Mouse (Mus musculus) ES-Bruce4 (cell line): ENCODE measurements around the gene Sf3b3. TPM values are rescaled to one million over a fixed set of nuclear protein-coding genes. Genes with fewer than 3 reads are reported as not detected.
"Not testable (repeated sequence)": the region's sequence is repeated elsewhere in the genome, so short reads cannot be mapped to it uniquely, and the experiment has no call there.

Experiments
- H3K27ac ChIP-seq: 2 replicates; pipeline ENCODE4 v1.5.1; 2012; ENCODE audit warnings: low read length, inconsistent platforms; ENCODE audit not compliant: insufficient read depth
- H3K27me3 ChIP-seq: 2 replicates; pipeline ENCODE4 v1.6.1; 2012; ENCODE audit warnings: mild to moderate bottlenecking, low read length, inconsistent platforms; ENCODE audit not compliant: control insufficient read depth, poor library complexity, insufficient read depth, severe bottlenecking
- H3K36me3 ChIP-seq: 2 replicates; pipeline ENCODE4 v1.6.1; 2012; ENCODE audit warnings: inconsistent platforms, mild to moderate bottlenecking, low read length, moderate library complexity; ENCODE audit not compliant: control insufficient read depth, poor library complexity, insufficient read depth, severe bottlenecking
- H3K4me1 ChIP-seq: one replicate; pipeline ENCODE4 v1.8.1; 2011; ENCODE audit warnings: low read length; ENCODE audit not compliant: control insufficient read depth, insufficient read depth
- H3K4me3 ChIP-seq: 2 replicates; pipeline ENCODE4 v1.5.1; 2011; ENCODE audit warnings: low read depth, mild to moderate bottlenecking, low read length
- H3K9ac ChIP-seq: 2 replicates; pipeline ENCODE4 v1.6.1; 2012; ENCODE audit warnings: low read depth, mild to moderate bottlenecking, inconsistent platforms; ENCODE audit not compliant: poor library complexity, severe bottlenecking
- H3K9me3 ChIP-seq: replicated peaks from 2 replicates; pipeline ENCODE4 v1.6.1; 2012; ENCODE audit warnings: mild to moderate bottlenecking, low read length, inconsistent platforms; ENCODE audit not compliant: control insufficient read depth, poor library complexity, insufficient read depth, severe bottlenecking
- CTCF ChIP-seq: IDR thresholded peaks from one replicate; pipeline ENCODE4 v1.8.1; 2011; ENCODE audit warnings: low read depth, low read length
- EP300 ChIP-seq: IDR thresholded peaks from 2 replicates; pipeline ENCODE4 v1.6.1; 2011; ENCODE audit warnings: low read depth, low read length; ENCODE audit not compliant: insufficient read depth
- POLR2A ChIP-seq: IDR thresholded peaks from one replicate; pipeline ENCODE4 v1.8.1; 2011; ENCODE audit warnings: low read length; ENCODE audit not compliant: insufficient read depth
- polyA plus RNA-seq: library from polyadenylated mRNA; stranded (reverse); fragments of >200 nt; gene quantifications from 2 replicates; pipeline ENCODE4 v1.2.4, GENCODE M21; 2011; ENCODE audit warnings: low read depth; ENCODE audit not compliant: missing spikeins, insufficient read depth, insufficient read length

Sf3b3 gene
- polyA plus RNA-seq, 1 experiment = 203 TPM

DNA sequence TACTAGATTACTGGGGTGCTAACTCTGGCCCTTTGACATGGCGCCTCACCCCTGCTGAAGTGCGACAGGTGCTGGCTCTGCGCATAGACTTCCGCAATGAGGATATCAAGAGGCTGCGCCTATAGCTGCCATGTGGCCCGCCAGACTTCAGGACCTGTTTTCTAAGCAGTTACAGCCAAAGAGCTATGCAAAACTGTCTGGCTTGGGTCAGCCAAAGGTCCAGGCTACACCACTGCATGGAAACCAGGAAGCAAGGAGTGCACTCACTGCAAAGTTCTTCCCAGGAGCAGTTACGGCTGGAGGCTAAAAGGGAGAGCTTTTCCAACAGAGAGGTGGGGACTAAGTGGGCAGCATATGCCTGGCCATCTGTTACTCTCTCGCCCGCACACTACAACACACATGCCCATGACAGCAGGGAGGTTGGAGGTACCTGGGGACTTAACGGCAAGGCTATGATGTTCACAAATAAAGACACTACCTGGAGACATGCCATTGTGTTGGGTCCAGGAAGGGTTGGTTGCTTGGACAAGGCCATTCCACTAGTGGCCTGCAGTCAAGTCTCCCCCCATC is 35.2 kb upstream of the Sf3b3 start:
- H3K4me1 ChIP-seq = no peaks in the 10 kb centered on the region
- no peak overlapping the region for H3K27ac ChIP-seq
- H3K4me3 ChIP-seq = no peak overlapping the region
- no peaks in the 10 kb centered on the region for H3K9me3 ChIP-seq
- H3K36me3 ChIP-seq = peaks cover 29% of the 10 kb centered on the region
- H3K27me3 ChIP-seq = no peaks in the 10 kb centered on the region
- TF ChIP-seq CTCF (no peak), POLR2A (no peak), EP300 (no peak)
- no peak overlapping the region for H3K9ac ChIP-seq

DNA sequence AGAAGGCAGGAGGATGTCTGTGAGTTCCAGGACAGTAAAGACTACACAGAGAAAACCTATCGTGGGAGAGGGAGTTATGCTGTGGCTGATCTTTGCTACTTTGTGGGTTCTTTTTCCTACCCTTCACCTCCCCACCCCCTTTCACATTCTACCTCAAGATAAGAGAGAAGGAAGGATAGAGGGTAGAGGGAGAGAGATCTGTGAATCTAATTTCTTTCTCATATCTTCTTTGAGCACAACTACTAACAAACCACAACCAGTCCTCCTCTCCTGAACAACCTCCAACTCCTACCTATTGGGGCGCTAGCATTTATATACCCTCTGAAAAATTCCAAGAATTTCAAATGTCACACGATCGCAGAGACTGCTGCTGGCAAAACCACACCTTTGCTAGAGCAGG is 31.3 kb upstream of the Sf3b3 start:
- no peaks in the 10 kb centered on the region for H3K9me3 ChIP-seq
- TF ChIP-seq CTCF (no peak), EP300 (no peak)
- H3K27ac ChIP-seq = no peak overlapping the region
- H3K4me3 ChIP-seq = no peak overlapping the region
- H3K9ac ChIP-seq = no peak overlapping the region
- H3K4me1 ChIP-seq = no peaks in the 10 kb centered on the region
- H3K27me3 ChIP-seq = no peaks in the 10 kb centered on the region
- H3K36me3 ChIP-seq = peaks cover 38% of the 10 kb centered on the region

DNA sequence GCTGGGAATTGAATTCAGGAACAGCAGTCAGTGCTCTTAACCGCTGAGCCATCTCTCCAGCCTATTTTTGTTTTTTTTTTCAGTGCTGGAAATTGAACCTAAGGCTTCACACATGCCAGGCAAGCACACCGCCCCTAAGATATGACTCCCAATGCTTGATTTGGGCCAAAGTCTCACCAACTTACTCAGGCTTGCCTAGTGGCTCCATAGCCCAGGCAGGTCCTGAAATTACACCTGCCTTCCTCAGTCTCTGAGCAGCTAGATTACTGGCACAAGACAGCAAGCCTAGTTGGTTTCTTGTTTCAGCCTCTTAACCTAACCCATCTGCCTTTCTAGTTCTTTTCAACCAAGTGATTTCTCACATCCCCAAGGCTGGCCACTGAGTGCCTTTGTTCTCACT is 23.9 kb upstream of the Sf3b3 start:
- TF ChIP-seq CTCF (no peak), EP300 (no peak), POLR2A (no peak)
- Histone ChIP-seq H3K27me3 (no peaks in the 10 kb centered on the region), H3K27ac (no peak overlapping the region), H3K9me3 (no peaks in the 10 kb centered on the region), H3K36me3 (peaks cover 60% of the 10 kb centered on the region), H3K9ac (no peak overlapping the region), H3K4me1 (no peaks in the 10 kb centered on the region), H3K4me3 (no peak overlapping the region)

DNA sequence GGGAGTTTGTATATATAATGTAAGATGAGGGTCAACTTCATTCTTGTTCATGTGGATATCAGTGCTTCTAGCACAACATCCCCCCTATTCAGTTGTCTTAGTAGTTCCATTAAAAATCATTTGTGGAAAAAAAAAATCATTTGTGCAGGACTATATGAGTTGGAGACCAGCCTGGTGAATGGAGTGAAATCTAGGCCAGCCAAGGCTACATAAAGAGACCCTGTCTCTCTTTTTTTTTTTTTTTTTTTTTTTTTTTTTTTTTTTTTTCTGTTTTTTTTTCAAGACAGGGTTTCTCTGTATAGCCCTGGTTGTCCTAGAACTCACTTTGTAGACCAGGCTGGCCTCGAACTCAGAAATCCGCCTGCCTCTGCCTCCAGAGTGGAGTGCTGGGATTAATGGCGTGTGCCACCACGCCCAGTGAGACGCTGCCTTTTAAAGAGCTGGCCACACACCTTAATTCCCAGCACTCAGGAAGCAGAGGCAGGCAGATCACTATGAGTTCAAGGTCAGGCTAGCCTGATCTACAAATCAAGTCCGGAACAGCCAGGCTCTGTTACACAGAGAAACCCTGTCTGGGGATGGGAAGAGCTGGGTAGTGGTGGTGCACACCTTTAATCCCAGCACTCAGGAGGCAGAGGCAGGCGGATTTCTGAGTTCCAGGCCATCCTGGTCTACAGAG is 14.9 kb upstream of the Sf3b3 start:
- not testable (repeated sequence) for H3K9me3 ChIP-seq, H3K27me3 ChIP-seq, H3K27ac ChIP-seq, H3K9ac ChIP-seq, H3K4me1 ChIP-seq, H3K4me3 ChIP-seq
- peaks cover 70% of the 10 kb centered on the region for H3K36me3 ChIP-seq

DNA sequence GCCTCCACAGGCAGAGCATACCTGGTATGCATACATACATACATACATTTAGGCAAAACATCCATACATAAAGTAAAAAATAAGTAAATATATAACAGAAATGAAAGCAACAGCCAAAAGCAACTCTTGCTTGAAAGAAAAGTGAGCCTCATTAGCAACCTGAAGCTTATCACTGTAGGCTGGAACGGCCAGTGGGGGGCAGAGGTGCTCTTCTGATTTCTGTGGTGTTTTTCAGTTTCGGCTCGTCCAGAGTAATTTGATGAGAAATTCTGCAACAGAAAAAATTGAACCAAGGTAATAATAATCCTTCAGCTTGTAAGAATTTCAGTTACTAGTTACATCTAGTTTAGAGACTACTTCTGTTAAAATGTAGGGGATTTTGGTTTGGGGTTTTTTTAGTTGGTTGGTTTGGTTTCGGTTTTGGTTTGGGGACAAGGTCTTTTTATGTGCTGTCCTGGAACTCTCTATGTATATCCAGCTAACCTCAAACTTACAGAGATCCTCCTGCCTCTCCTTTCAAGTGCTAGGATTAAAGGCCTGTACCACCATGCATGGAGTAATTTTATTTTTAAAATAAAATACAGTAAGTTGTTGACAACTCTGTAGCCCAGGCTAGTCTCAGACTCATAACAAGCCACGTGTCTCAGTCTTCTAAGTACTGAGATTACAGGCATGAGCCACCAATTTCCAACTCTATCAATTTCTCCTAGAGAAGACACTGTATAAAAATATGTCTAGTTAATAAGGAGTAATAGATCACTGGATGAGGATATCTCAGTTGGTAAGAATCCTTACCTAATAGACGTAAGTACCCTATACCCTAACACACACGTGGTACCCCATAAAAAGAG is 13.3 kb upstream of the Sf3b3 start:
- Histone ChIP-seq H3K27ac (no peak overlapping the region), H3K4me3 (no peak overlapping the region), H3K9ac (no peak overlapping the region), H3K36me3 (peaks cover 67% of the 10 kb centered on the region), H3K9me3 (no peaks in the 10 kb centered on the region), H3K4me1 (no peaks in the 10 kb centered on the region), H3K27me3 (no peaks in the 10 kb centered on the region)
- TF ChIP-seq POLR2A = no peak
- TF ChIP-seq CTCF = peak; percentile 29
- no peak for TF ChIP-seq EP300

DNA sequence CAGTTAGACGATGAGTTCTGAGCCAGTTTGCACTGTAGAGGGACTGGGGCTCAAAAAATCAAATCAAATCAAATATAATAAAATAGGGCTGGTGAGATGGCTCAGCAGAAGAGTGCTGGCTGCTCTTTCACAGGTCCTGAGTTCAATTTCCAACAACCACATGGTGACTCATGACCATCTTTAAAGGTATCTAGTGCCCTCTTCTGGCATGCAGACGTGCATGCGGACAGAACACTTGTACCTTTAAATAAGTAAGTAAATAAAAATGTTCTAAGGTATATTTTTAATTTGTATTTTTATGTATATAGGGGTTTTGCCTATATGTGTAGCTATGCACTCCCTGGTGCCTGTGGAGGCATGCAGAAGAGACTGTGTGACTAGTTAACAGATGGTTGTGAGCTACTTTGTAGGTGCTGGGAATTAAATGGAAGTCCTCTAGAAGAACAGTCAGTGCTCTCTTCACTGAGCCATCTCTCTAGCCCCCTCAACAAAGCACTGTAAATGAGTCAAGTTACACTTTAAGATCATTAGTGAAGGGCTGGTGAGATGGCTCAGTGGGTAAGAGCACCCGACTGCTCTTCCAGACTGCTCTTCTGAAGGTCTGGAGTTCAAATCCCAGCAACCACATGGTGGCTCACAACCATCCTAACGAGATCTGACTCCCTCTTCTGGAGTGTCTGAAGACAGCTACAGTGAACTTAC is 10.3 kb upstream of the Sf3b3 start:
- no peak overlapping the region for H3K27ac ChIP-seq
- H3K9ac ChIP-seq = no peak overlapping the region
- TF ChIP-seq EP300 = no peak
- no peak for TF ChIP-seq POLR2A
- TF ChIP-seq CTCF = no peak
- H3K4me3 ChIP-seq = no peak overlapping the region
- no peaks in the 10 kb centered on the region for H3K9me3 ChIP-seq
- peaks cover 77% of the 10 kb centered on the region for H3K36me3 ChIP-seq
- H3K4me1 ChIP-seq = no peaks in the 10 kb centered on the region
- no peaks in the 10 kb centered on the region for H3K27me3 ChIP-seq

DNA sequence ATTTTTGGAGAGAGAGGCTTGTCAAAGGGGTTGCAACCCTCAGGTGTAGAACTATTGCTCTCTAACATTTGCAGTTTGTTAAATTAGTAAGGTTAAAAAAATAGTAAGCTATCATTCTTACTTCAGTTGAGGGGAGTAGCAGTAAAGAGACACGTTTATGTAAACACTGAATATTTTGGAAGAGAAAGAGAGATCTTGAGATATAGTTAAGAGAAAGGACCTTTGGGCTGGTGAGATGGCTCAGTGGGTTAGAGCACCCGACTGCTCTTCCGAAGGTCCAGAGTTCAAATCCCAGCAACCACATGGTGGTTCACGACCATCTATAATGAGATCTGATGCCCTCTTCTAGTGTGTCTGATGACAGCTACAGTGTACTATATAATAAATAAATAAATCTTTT is 9.5 kb upstream of the Sf3b3 start:
- H3K27me3 ChIP-seq, H3K9me3 ChIP-seq, H3K4me3 ChIP-seq, H3K4me1 ChIP-seq, H3K27ac ChIP-seq, H3K9ac ChIP-seq: not testable (repeated sequence)
- H3K36me3 ChIP-seq = peaks cover 83% of the 10 kb centered on the region
